Mouse (Mus musculus): ENCODE results near the gene Riox2.

DNA sequence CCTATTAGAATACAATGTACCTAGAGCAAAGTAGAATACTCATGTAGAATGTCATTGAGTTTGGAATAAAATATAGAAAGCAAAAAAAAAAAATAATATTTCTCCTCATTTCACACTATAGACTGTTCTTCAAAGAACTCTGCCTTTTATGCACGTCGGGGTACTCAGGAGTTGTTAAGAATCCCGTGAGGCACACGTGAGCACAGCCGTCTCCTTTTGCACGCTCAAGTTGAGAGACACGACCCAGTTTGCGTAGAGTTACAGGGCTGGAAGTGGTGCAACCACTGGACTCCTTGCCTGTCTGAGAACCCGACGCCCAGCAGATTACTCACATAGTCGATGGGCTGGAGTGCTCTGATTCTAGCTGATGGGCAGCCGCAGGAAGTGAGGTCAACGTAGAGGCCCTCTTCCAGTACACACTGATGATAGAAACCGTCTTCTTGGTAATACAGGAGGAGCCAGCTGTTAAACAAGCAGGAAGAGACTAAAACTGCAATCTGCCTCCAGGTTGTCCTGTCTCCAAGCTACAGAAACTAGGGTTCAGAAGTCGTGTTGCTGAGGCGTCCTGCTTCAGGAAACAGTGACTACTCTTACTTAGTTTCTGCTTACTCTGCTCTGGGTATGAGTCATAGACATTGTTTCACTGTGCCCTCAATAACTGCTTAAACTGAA lies 50.3 kb downstream of the Riox2 start:
- TF ChIP-seq POLR2A (IDR thresholded peaks at IDR 0.05; ENCODE audit: insufficient read depth, low read length) (no peak), EP300 (IDR thresholded peaks at IDR 0.05; ENCODE audit: insufficient read depth, low read depth, low read length) (no peak), CTCF (IDR thresholded peaks at IDR 0.05; ENCODE audit: low read depth, low read length) (no peak)

Measured in ES-Bruce4 (cell line).